Mouse (Mus musculus): ENCODE measurements around the gene Col4a6. TPM values are rescaled to one million over a fixed set of nuclear protein-coding genes. Genes with fewer than 3 reads are reported as not detected.

The Col4a6 gene
- total RNA-seq (2021) = 1 to 10 TPM; 1.2 to 1.6 TPM

DNA sequence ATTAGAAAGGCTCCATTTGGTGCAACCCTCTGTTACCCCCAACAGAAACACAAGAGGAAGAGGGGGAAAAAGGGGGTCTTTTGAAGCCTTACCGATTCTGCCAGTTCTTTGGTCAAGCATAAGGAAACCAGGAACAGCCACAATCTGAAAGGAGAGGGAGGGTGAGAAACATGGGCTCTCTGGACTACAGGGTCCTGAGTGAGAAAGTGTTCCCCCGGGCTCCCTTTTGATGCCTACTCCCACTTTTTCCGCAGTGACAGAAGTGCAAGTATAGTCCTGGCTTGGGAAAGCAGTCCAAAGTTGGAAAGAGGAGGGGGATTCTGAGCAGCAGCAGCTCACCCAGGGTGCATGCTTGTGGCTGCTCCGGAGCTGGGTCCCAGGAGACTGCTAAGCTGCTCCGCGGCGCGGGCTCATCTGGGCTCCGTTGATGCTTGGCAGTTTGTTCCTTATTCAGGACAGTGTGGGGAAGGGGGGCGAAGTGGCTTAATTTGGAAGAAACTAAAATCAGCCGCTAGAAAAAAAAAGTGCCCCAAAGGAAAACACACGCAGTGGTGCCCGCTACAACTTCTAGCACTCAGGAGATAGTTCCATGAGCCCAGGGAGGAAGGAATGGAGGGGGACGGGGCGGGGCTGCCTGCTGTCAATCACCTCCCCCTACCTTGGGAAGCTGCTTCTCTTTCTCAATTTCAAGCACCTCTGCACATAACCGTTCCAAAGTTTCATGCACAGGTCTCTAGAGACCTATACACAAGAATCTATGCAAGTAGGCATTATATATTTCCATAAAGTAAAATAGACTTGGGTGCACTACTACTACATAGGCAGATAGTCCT is at the start of gene Col4a6:
TSS of gene Col4a6 (minus strand) at position 607 of the 833 bp plus-strand sequence.
- intact Hi-C loops (cut with DNase I) = no loop called here
- DNase-seq (ENCODE audit: low spot score in 2 of 2) = no peak

DNA sequence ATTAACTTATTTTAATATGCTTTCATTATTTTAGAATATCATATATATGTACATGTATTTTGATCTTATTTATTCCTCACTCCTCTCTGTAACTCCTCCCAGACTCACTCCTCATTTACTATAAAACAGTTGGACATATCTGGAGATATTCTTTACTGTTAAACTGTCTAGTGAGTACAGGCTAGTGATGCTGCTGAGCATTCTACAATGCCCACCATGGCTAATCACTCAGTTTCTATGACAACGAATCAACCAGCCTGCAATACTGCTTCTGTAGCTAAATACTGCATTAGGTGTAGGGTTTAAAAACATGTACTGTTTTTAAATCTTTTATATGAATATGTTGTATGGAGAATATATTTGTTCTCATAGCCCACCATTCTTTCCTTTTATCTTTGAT is 29.2 kb upstream of the Col4a6 start:
- DNase-seq (ENCODE audit: low spot score in 2 of 2) = no peak
- intact Hi-C loops (cut with DNase I) = no loop called here

DNA sequence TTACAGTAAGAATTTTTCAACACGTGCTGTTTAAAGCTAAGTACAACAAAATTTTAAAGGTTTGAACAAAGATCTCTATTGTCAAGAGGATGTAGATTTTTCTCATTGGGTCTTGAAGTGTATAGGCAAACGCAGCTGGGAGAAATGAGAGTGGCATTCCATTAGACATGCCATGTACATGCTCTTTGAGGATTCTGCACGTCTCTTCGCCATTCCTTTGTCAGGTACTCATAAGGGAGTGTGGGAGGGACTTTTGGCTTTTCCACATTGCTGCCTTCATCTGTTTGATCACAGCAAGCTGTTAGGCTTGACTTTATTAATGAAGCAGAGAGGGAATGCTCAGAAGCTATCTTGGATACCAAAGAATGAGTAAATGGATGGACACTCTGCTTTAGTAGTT is 20.7 kb upstream of the Col4a6 start:
- intact Hi-C loops (cut with DNase I) = no loop called here
- no peak for DNase-seq (ENCODE audit: low spot score in 2 of 2)

DNA sequence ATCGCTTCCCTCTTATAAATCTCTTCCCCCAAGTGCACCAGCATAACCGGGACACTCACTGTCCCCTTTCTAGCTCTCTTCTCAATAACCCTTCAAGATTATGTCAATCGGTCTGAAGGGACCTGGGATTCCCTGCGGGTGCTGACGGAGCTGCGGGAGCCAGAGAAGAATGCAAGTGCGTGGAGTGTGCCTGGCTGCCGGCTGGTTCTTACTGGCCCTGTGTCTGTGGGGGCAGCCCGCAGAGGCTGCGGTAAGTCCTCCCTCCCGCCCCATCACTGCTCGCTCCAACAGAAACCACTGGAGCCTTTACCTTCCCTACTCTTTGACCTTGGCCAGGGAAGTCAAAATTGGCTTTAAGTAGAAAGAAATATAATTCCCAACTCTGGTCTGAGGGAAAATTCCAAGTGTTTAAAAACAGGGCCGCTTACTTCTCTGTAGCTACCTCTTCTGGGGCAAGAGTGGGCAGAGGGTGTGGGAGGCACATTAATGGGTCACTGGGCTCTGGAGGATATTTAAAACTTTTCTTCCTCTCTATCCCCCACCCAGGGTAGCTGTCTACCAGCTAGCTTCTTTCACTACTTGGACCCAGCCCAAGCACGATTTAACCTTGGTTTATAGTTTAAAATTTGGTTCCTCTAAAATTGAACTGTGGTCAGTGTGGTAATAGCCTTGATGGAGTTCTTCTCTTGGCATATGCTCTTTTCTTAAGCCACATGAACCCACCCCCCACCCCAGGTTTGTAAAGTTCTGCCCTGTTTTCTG is 1.9 kb upstream of the Col4a6 start:
- no peak for DNase-seq (ENCODE audit: low spot score in 2 of 2)
- intact Hi-C loops (cut with DNase I) = no loop called here

DNA sequence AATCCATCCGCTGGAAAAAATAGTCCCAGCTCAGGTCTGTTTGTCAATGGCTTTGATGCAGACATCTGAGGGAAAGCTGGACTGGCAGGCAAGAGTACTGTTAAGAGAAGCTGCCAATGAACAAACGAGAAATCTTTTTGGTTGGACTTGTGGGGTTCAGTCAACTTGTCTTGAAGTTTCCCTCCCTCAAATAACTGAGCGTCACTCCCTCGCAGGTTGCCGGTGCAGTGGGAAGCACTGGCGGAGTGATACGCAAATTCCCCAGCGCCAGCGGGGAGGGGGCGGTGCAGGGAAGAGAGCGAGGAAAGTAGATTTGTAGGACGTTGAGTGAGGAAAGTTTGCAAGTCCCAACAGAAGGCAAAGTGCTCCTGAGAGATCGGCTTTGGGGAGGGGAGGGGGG is 1.2 kb upstream of the Col4a6 start, which contains the start of gene Col4a5:
TSS of gene Col4a5 (plus strand) at position 276 of the 400 bp plus-strand sequence.
- DNase-seq (ENCODE audit: low spot score in 2 of 2) = peak; percentile 8 to 20
- intact Hi-C loops (cut with DNase I) = no loop called here

DNA sequence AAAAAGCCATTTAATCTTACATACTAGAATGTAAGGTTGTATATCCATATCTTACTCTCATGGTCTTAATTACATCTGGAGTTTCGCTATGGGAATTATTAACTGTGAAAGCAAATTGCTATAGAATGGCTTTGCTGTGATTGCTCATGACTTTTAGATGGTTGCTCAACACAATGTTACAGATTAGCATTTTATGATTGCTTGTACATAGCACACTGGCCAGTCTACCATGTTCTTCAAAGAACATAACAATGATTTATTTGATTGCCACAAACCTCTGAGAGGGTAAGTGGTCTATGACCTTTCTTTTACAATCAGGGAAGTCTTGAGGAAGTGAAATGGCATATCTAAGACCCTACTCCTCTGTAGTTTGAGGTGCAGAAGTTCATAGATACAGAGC is 25.9 kb downstream of the Col4a6 start:
- intact Hi-C loops (cut with DNase I) = no loop called here
- no peak for DNase-seq (ENCODE audit: low spot score in 2 of 2)

DNA sequence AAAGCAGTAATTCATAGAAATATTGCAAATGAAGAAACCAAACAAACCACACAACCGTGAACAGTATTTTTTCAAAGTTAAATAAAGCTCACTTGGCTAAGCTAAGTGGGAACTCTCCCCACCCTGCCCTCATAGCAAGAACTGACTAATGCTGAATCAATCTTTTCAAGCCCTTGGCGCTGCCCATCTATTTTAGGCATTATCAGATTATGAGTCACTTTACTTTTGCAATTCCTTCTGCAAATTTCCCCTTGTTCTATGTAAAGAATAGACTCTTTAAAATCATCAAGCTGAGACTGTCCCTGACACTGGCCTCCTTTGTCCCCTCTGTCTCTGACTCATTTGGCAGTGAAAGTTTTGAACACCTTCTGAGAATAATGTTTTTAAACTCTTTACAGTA is 34.5 kb downstream of the Col4a6 start:
- intact Hi-C loops (cut with DNase I) = no loop called here

DNA sequence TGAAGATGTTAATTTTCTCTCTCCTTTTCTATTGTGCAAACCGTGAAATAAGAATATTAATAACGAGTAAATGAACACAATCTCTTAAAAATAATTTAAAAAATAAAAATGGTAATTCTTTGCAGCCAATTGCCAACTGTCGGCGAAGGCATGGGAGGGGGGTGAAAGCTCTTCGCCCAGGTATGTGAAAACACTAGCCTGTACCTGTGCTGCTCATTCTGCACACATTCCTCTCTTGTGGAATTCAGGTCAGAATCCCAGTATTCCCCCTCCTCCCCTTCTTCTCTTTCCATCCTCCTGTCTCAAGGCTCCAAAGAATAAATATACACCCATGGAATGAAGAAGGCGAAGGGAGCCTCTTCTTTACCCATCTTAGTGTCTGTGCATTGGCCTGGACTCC is 37.1 kb downstream of the Col4a6 start:
- intact Hi-C loops (cut with DNase I) = no loop called here
- DNase-seq (ENCODE audit: low spot score in 2 of 2) = no peak

More for the DNA sequence above, 34.5 kb downstream of the Col4a6 start:
- DNase-seq (ENCODE audit: low spot score in 2 of 2) = peak in 1 of 2 experiments; percentile 1

DNA sequence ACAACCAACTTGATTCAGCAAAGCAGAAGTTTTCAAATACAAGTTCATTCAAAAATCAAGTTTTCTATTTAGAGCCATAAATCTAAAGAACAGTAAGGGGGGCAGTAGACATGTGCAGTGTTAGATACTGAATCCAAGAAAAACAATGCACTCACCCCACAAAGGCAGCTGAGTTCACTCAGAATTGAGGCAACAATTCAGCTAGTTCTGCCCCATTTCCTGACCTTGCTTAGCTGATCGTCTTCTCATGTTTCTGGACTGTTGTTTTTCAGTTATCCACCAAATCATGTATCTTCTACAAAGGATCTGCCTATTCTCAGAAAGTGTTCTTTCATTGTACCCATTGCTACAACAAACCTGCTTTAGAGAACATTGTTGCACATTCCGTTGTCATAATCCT is 58.6 kb downstream of the Col4a6 start:
- intact Hi-C loops (cut with DNase I) = no loop called here
- DNase-seq (ENCODE audit: low spot score in 2 of 2) = no peak

DNA sequence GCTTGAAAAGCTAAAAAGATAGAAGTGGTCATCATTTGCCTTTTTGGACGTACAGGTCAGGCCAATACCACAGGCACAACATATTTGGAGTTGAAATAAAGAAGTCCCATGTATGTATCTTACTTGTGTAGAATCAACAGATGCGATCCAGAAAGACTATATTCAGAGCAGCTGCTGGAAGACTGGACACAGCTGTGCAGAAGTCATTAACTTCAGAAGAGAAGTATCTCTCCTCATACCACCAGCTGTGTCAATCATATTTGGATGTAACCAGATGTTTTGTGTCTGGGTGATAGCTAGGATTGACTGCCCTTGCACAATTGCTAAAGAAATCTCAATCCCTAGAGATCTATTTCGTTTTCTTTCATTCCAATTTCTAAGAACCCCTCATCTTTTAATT is 77.6 kb downstream of the Col4a6 start:
- intact Hi-C loops (cut with DNase I) = no loop called here
- DNase-seq (ENCODE audit: low spot score in 2 of 2) = no peak

DNA sequence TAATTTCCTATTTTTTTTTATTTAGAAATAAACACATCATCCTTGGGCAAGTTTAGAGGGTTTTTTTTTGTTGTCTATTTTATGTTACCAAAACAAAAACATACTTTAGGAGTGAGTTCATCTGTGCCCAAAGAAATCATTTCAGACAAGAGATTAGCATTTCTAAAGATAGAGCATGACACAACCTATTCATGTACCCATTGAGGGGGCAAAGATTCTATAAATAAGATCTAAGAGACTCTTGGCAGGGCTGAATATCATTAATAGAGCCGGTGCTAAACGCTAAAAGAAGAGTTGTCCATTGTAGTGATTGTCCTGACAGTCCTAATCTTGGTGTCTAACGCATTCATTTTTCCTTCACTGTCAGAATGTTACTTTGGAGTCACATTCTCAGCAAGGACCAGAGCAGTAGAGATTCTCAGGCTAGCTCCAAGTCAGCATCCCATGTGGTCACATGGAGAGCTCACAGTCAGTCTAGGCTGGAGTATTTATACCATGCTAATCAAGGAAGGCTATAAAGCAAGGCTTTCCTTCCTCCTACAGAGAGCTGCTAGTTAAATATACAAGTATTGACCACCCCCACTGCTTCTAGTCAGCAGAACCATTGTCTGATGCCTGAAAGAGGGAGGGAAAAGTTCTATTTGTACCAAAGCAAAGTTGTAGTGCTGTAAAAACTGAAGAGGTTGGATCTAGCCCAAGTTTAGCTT is 88.3 kb downstream of the Col4a6 start:
- DNase-seq (ENCODE audit: low spot score in 2 of 2) = peak in 1 of 2 experiments; percentile 1
- intact Hi-C loops (cut with DNase I) = no loop called here

DNA sequence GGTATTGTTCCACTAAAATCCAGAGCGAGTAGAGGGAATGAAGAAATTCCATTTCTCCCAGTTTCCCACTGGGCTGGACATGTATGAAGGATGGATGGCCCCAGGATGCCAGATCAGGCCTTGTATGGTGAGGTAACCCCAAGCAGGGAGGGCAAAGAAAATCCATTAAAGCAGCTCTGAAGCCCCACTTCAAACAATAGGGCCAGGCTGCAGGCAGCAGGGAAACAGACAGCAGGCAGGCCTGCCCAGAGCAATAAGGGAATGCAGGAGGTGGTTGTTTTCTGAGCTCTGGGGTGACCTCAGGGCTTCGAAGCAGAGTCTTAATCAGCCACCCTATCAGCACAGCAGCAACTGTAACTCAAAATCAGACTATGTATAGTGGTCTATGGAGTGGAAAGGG is 89.2 kb downstream of the Col4a6 start:
- no peak for DNase-seq (ENCODE audit: low spot score in 2 of 2)
- intact Hi-C loops (cut with DNase I) = no loop called here

DNA sequence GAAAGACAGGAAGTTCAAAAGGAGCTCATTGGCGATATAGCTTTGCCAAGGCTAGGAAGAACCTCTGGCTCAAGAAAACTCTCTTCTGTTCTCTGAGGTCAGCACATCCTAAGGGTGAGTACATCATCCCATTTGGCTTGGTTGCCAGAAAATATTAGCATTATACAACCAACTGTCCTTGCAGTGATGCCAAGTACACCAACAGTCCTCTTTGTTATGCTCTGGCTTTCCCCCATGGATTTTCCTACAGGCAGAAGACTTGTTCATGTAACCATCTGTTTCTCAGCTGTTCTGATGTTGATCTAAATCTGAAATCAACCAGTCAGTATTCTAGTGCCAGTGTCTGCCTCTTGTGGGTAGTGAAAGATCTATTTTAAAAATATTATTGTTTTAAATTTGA is 103.6 kb downstream of the Col4a6 start:
- peak; percentile 1 to 19 for DNase-seq (ENCODE audit: low spot score in 2 of 2)
- intact Hi-C loops (cut with DNase I) = no loop called here

DNA sequence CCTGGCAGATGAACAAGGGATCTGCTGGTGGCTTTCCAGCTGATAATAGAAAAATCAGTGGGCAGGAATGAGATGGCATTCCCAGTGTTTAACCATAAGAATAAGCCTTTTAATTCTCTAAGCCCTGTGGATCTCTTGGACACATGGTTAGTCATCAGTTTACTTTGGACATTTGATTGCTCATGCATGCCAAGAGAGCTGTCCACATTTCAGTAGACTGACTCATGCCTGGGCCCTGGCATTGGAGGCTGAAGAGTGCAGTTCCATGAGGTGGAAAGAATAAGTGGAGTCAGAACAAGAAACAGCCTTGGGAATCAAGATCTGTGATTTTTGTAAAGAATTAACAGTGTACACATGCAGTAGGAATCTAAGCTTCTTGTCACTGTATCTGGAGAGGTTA is 110.5 kb downstream of the Col4a6 start:
- DNase-seq (ENCODE audit: low spot score in 2 of 2) = no peak
- intact Hi-C loops (cut with DNase I) = no loop called here

DNA sequence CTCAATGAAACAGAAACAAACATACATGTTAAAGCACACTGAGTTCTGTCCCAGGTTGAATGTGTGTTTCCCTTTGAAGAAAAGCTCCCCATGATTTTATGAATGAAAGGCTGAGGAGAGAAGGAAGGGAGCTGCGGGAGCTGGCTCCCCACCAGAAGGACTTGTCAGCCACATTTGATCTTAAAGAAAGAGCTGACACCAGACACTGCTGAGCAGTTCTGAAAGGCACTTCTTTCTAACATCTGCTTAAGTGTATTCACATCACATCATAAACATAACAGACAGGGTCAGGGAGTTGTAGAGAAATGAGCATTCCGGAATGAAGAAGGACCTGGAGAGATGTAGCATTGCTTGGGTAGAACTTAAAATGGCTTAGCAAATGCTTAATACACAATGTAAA is 132.5 kb downstream of the Col4a6 start:
- DNase-seq (ENCODE audit: low spot score in 2 of 2) = no peak
- intact Hi-C loops (cut with DNase I) = no loop called here

DNA sequence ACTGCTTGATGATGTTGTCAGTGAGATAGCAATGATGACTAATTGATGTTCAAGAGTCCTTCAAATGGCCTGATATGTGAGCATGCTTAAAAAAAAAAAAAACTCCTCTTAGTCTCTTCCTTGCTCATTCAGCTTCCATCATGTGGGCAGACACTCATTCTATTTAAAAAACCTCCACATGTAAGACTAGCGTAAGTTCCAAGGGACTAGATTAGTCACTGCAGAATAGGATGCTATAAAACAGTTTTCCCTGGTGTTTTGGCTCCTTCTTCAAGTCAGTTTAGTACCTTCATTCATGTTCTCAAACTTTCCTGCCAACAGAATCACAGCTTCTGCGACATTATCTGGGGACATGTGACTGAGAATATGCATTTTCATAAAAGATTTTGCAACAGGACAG is 145.8 kb downstream of the Col4a6 start:
- intact Hi-C loops (cut with DNase I) = no loop called here
- DNase-seq (ENCODE audit: low spot score in 2 of 2) = peak in 1 of 2 experiments; percentile 57

DNA sequence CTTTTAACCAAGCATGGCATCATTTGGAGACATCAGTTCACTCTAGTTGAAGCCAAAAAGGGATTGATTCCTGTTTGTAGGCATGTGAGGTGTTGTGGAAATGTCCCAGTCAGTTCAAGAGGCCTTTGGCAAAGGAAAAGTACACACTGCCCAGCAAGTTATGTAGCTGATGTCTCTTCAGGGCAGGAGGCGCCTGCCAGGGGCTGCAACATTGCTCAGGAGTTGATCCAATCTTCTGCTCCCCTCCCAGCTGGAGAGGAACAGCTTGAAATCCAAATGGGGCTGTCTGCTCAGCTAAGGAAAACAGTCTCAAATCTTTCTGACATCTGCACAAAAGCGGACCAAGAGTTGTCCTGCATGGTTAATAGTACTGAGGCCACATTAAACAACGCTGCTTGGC is 149.7 kb downstream of the Col4a6 start:
- intact Hi-C loops (cut with DNase I) = no loop called here
- no peak for DNase-seq (ENCODE audit: low spot score in 2 of 2)

DNA sequence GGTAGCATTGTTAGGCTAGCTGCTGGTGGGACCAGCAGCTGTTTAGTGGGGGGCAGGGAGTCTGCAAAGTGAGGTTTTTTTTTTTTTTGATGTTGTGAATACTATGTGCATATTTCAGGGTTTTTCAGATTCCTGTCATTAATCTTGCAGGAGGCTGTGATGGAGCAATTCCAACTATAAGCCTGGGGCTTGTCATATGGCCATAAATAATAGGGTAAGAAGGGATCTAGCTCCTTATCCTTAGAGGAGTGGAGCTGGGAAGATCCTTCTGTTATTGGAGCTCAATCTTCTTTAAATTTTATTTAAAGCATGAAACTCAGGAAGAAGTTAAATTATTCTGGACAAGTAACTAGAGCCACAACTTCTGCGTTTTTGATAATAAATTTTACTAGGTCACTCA is 157.7 kb downstream of the Col4a6 start:
- DNase-seq (ENCODE audit: low spot score in 2 of 2) = no peak
- intact Hi-C loops (cut with DNase I) = no loop called here

DNA sequence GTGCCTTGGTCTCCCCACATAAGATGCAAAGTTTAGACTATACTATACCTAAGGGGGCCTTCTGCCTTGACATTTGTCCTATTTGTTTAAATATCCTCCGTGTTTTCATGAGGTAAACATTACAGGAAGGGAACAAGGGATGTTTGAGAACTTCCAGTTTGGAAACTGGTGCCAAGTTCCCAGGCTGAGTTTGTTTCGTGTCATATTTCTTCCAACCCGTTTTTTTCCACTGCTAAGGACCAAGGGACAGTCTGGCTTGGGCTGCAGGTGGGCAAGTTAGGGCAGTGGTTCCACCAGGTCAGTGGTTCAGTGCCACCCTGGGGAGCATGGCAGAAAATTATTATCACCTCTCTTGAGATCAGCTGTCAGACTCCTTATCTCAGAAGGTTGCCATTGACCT is 158.1 kb downstream of the Col4a6 start:
- intact Hi-C loops (cut with DNase I) = no loop called here
- DNase-seq (ENCODE audit: low spot score in 2 of 2) = no peak

DNA sequence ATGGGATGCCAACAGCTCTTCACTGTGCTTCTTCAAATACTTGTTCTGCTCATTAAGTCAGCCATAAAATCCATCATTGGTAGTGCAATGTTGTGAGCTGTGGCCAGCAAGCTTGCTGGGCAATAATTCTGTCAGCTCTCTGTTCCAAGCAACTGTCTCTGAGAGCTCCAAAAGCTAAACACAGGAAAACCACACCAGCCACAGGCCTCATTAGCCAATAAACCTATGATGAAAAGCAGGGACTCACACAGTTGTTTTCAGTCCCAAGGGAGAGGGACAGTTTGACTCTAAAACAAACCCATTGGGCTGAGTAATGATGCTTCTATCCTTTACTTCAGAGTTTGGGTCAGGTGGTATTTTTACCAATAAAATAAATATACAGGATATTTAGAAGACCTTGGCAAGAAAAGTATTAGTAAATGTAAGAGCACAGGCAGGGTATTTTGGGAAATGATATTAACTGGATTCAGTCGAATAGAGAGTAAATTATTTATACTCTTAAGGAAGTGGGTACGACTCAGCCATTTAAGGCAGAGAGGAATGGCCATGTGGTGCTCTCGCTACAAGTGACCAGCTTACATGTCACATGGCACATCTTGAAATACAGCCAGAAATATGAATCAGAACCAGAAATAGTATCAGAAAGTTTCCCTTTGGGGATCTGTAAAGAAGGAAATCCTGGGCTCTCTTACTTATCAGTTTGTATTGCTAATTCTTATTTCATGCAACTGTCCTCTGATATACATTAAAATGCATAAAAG is 181.0 kb downstream of the Col4a6 start:
- DNase-seq (ENCODE audit: low spot score in 2 of 2) = no peak

More for the DNA sequence above, 181.0 kb downstream of the Col4a6 start:
- intact Hi-C loops (cut with DNase I) = no loop called here
